Mouse (Mus musculus) forebrain, embryonic 12.5 days (tissue): ENCODE results near the gene Msantd1. TPM values are rescaled to one million over a fixed set of nuclear protein-coding genes. Genes with fewer than 3 reads are reported as not detected.

Experiments used
- ATAC-seq: fragments of 200-750 bp; cut with Nextera tagmentation; 2 replicates; pipeline ENCODE4 v1.8.0; 2017; ENCODE audit warnings: moderate TSS enrichment; ENCODE audit not compliant: low FRiP score
- H3K27ac ChIP-seq: fragments of 300-500 bp; sonication (generic); 2 replicates; pipeline ENCODE4 v1.5.1; 2016; ENCODE audit warnings: mild to moderate bottlenecking
- H3K27me3 ChIP-seq: fragments of 300-500 bp; sonication (generic); 2 replicates; pipeline ENCODE4 v1.6.1; 2016; ENCODE audit warnings: mild to moderate bottlenecking
- H3K36me3 ChIP-seq: fragments of 300-500 bp; sonication (generic); replicated peaks from 2 replicates; pipeline ENCODE4 v1.6.1; 2016; ENCODE audit warnings: mild to moderate bottlenecking
- H3K4me1 ChIP-seq: fragments of 300-500 bp; sonication (generic); 2 replicates; pipeline ENCODE4 v1.6.1; 2016
- H3K4me2 ChIP-seq: fragments of 300-500 bp; sonication (generic); 2 replicates; pipeline ENCODE4 v1.6.1; 2016; ENCODE audit warnings: mild to moderate bottlenecking, moderate library complexity
- H3K4me3 ChIP-seq: fragments of 300-500 bp; sonication (generic); replicated peaks from 2 replicates; pipeline ENCODE4 v1.5.1; 2016; ENCODE audit warnings: mild to moderate bottlenecking
- H3K9ac ChIP-seq: fragments of 300-500 bp; sonication (generic); 2 replicates; pipeline ENCODE4 v1.6.1; 2016; ENCODE audit warnings: mild to moderate bottlenecking
- H3K9me3 ChIP-seq: fragments of 300-500 bp; sonication (generic); 2 replicates; pipeline ENCODE4 v1.6.1; 2016
- WGBS: fragments of 180-500 bp; shearing (Covaris S2); methylation state at CpG from one replicate; pipeline ENCODE4 v1.1.7; 2016; 5-methylcytosine and 5-hydroxymethylcytosine counted together
- polyA plus RNA-seq: library from polyadenylated mRNA; unstranded; fragments of >200 nt; fragmentation: Nextera tagmentation; extraction: Ambion mirVana; gene quantifications from 2 replicates; pipeline ENCODE4 v1.2.1, GENCODE M21; 2016

The Msantd1 gene
- polyA plus RNA-seq, 1 experiment from 2014 or later, result 3.0 TPM

DNA sequence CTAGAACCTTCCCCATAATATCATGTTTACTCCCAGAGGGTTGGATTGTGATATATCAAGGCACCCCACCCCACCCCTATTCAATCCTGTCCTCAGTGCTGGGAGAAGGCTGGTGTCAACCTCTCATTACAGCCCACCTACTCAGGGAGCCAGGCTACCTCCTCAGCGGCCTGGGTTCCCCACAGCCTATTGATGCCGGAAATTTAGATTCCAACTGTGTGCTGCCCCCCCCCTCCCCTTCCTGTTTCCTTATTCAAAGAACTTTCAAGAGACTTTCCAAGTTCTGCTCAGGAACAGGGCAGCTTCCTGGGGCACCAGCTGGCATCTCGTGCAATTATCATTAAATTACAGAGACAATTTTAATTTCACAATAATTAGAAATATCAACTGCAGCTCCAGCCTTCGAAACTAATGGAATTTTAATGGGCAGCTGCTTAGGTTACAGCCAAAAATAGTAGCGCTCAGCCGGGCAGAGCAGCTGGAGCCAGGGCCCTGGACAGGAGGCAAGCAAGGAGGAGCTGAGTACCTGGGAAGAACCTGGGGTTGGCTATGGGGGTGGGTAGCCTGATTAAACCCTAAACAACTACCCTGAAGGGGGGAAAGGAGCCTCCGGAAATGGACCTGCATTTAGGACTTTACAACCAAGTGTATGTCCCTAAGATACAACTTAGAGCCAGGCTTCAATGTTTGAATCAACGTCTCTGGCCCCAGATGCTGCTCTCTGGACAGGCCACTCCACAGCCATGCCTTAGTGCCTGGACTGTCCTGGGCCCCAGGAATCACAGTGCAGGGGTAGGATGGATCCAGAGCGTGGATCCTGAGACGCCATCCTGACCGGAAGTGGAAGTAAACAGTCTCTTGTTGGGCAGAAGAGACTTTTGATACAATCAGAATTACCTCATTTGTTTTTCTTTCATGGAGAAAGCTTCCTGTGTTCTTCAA is 24.0 kb downstream of the Msantd1 start:
- 57% methylated on average over 11 of the region's 11 CpGs for WGBS
- no peak for ATAC-seq
- Histone ChIP-seq H3K4me2 (no peak overlapping the region), H3K9ac (no peak overlapping the region), H3K4me3 (no peak overlapping the region), H3K36me3 (no peaks in the 10 kb centered on the region), H3K4me1 (peaks cover 22% of the 10 kb centered on the region), H3K27ac (peak overlapping the region; percentile 66; the same call in 1 of the 2 replicates), H3K9me3 (no peaks in the 10 kb centered on the region), H3K27me3 (no peaks in the 10 kb centered on the region)

DNA sequence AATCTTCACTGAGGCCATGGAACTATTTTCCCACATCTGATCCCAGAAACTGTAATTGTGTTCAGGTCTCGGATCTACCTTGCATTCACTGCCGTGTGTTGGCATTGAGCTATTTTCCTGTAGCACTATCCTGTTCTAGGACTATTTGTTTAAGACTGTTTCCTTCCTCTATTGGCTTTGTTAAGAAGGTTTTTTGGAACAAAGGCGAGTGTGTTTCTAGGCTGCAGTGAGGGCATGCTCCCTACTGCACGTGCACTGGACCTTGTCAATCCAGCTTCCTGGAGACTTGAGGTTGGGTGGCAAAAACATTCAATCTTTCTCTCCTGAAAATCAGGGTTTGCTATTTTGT is 24.6 kb downstream of the Msantd1 start:
- Histone ChIP-seq H3K9ac (no peak overlapping the region), H3K9me3 (no peaks in the 10 kb centered on the region), H3K4me2 (no peak overlapping the region), H3K27ac (peak overlapping the region; percentile 66; the same call in 1 of the 2 replicates), H3K4me3 (no peak overlapping the region), H3K4me1 (peaks cover 22% of the 10 kb centered on the region), H3K27me3 (no peaks in the 10 kb centered on the region), H3K36me3 (no peaks in the 10 kb centered on the region)
- no peak for ATAC-seq
- WGBS, result 30% methylated on average over 4 of the region's 4 CpGs

DNA sequence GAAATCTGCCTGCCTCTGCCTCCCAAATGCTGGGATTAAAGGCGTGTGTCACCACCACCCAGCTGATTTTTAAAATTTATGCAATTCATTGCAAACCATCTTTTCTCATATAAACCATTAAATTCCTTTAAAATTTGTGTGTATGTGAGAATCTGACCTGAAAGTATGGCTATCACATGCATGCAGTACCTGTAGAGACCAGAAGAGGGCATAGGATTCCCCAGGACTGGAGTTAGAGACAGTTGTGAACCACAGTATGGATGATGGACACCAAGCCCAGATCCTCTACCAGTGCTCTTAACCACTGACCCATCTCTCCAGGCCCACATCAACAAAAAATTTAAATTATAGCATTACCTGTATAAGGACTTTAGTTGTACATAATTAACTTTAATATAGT is 25.6 kb downstream of the Msantd1 start:
- H3K4me2 ChIP-seq, result no peak overlapping the region
- H3K27ac ChIP-seq, result no peak overlapping the region
- no peaks in the 10 kb centered on the region for H3K36me3 ChIP-seq
- ATAC-seq, result no peak
- H3K9me3 ChIP-seq, result no peaks in the 10 kb centered on the region
- H3K9ac ChIP-seq, result no peak overlapping the region
- peaks cover 22% of the 10 kb centered on the region for H3K4me1 ChIP-seq
- 84% methylated on average over 1 of the region's 1 CpGs for WGBS
- H3K27me3 ChIP-seq, result no peaks in the 10 kb centered on the region
- no peak overlapping the region for H3K4me3 ChIP-seq

DNA sequence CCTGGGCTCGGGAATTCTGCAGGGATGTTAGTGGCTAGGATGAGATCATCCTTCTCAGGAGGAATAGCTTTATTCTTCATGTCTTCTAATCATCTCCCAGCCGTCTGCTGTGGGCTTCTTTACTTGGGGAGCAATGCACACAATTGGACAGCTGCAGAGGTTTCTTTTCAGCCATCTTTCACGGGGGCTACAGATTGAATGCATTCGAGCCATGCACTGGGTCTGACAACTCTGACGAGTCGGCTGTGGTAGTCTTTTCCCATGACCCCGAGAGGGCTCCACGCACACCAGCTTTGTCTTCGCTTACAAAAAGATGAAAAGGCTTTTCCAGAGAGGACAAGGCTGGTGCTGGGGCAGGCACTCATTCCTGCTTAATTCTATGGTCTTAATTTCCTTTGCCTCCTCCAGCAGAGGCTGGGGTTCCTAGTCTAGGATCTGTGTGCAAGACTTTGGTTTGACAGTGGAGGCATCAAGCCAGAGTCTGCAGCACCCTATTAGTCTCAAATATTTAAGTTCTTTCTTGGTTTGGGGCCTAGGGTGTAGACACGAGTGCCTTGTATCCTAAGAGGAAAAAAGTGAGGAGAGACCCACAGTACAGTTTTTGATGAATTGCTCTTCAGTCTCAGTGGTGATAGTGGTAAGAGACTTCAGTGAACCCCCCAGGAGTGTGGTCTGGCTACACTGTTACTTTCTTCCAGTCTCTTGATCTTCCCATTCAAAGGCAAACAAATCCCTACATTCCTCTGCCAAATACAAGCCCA is 34.1 kb downstream of the Msantd1 start:
- no peaks in the 10 kb centered on the region for H3K9me3 ChIP-seq
- no peak overlapping the region for H3K4me3 ChIP-seq
- ATAC-seq, result peak; percentile 82
- H3K27ac ChIP-seq, result peak overlapping the region; percentile 80
- WGBS, result 9% methylated on average over 10 of the region's 10 CpGs
- no peak overlapping the region for H3K9ac ChIP-seq
- no peak overlapping the region for H3K4me2 ChIP-seq
- no peaks in the 10 kb centered on the region for H3K27me3 ChIP-seq
- H3K4me1 ChIP-seq, result peaks cover 23% of the 10 kb centered on the region
- no peaks in the 10 kb centered on the region for H3K36me3 ChIP-seq

DNA sequence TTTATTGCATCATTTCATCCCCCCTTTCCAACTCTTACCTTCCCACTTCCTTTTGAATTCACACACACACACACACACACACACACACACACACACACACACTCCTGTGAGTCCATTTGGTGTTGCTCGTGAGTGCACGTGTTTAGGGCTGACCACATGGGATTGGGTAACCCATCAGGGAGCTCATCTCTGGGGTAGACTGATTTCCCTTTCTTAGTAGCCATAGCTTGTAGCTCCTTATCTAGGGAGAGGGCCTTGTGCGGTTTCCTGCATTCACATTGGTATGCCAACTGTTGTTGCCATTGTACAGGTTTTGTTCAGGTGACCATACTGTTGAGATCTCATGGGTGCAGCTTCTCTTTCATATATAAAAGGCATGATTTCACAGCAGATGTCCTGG is 35.6 kb downstream of the Msantd1 start:
- 90% methylated on average over 3 of the region's 3 CpGs for WGBS
- no peak overlapping the region for H3K9ac ChIP-seq
- no peaks in the 10 kb centered on the region for H3K27me3 ChIP-seq
- peaks cover 23% of the 10 kb centered on the region for H3K4me1 ChIP-seq
- ATAC-seq, result no peak
- H3K4me2 ChIP-seq, result no peak overlapping the region
- H3K27ac ChIP-seq, result no peak overlapping the region
- no peaks in the 10 kb centered on the region for H3K9me3 ChIP-seq
- H3K4me3 ChIP-seq, result no peak overlapping the region
- H3K36me3 ChIP-seq, result no peaks in the 10 kb centered on the region

DNA sequence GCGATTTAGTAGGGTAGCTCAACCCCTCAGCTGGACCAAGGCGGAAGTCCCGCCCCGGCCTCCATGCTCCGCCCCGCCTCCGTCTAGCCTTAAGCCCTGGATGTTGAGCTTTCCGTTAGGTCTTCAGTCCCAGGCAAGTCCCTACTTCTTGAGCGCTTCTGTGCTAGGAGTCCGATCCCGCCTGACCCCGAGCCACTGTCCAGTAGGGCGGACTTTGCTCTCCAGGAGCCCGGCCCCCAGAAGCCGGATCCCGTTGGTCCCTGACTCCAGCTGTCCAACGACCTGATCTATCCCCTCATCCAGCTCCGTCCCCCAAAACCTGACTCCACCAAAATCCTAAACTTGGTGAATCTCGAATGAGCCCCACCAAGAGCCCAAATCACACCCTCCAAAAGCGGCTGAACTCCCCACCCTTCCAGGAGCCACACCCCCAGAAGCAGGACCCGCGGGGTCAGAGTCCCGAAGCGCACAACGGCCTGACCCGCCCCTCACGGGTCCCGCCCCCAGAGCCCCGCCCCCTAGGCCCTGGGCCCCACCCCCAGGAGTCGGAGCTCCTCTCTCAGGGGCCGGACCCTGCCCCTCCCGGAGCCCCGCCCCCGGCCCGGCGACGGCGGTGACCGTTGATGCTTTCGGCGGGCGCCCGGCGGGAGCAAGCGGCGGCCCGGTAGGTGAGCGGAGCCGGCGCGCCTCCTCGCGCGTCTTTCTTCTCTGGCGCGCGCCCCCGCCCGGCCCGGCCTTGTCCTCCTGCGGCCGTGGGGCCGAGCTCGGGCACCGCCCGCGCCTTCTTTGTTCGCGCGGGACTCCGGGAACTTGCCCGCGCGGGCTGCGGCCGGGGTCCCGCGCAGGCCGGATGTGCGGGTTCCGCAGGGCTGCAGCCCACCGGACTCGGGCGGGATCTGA is 41.3 kb downstream of the Msantd1 start, which contains the start of gene Rgs12:
Gene Rgs12, plus strand, starts transcription at position 585 of the 900 bp plus-strand sequence.
- ATAC-seq, result peak; percentile 94
- Histone ChIP-seq H3K27me3 (no peaks in the 10 kb centered on the region), H3K4me1 (peaks cover 38% of the 10 kb centered on the region), H3K4me2 (peak within 1 kb of the TSS; percentile 87), H3K36me3 (peaks cover 18% of the 10 kb centered on the region), H3K4me3 (peak within 1 kb of the TSS; percentile 73), H3K9ac (peak within 1 kb of the TSS; percentile 91), H3K9me3 (0 out of 2 replicates have a peak, but pooled peaks cover 8% of the 10 kb centered on the region), H3K27ac (peak within 1 kb of the TSS; percentile 96)
- under 1% methylated on average over 71 of the region's 84 CpGs for WGBS

DNA sequence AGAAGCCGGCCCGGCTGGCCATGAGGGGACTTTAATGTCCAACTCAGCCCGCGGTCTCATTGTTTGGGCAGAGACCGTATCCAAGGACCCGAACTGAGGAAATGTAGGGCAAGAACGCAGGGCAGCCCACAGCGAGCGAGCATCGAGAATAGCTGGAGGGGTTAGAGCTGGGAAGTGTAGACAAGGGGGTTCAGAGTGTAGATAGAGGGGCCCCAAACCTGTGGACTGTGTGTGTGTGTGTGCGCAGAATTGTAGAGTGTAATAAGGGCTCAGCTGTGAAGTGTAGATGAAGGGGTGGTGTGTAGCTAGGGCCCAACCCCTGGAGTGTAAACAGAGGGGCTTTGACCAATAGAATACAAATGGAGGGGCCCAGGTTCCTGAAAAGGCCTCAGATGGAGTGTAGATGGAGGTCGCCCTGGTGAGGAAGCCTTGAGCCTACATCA is 42.0 kb downstream of the Msantd1 start:
- WGBS, result under 1% methylated on average over 12 of the region's 12 CpGs
- peak overlapping the region; percentile 96 for H3K27ac ChIP-seq
- ATAC-seq, result peak; percentile 63
- 0 out of 2 replicates have a peak, but pooled peaks cover 8% of the 10 kb centered on the region for H3K9me3 ChIP-seq
- H3K4me1 ChIP-seq, result peaks cover 43% of the 10 kb centered on the region
- peak overlapping the region; percentile 91 for H3K9ac ChIP-seq
- H3K4me3 ChIP-seq, result peak overlapping the region; percentile 73
- H3K27me3 ChIP-seq, result no peaks in the 10 kb centered on the region
- H3K4me2 ChIP-seq, result peak overlapping the region; percentile 87
- peaks cover 18% of the 10 kb centered on the region for H3K36me3 ChIP-seq

DNA sequence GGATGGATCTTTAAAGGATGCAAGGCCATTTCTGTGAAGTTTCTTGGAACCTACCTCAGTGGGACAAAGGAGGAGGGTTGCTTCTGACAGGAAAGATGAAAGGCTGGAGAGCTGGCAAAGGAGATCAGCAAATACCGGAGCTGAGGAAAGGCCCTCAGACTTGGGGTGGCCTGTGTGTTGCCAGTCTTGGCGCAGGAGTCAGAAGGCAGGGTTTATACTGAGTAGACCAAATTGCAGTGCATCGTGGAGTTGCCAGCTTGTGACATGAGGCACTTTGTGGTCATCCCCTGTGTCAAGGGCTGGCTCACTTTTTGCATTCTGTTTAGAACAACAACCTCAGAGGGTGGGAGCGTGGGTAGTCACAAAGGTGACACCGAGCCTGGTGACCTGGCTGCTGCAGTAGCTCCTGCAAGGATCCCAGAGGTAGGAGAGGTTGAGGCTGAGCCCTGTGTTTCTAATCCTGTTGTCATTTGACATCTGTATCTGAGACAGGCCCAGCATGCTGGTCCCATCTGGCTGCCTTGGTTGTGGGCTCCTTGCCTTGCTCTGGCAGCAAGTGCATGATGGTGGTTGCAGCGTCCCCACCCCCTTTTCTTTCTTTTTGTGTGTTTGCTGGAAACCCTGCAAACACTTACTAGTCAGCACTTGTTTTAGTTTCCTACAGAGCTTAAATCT is 42.8 kb downstream of the Msantd1 start:
- H3K27me3 ChIP-seq, result no peaks in the 10 kb centered on the region
- 71% methylated on average over 6 of the region's 6 CpGs for WGBS
- peaks cover 18% of the 10 kb centered on the region for H3K36me3 ChIP-seq
- H3K27ac ChIP-seq, result peak overlapping the region; percentile 96
- H3K9me3 ChIP-seq, result 0 out of 2 replicates have a peak, but pooled peaks cover 8% of the 10 kb centered on the region
- peaks cover 44% of the 10 kb centered on the region for H3K4me1 ChIP-seq
- ATAC-seq, result no peak
- peak overlapping the region; percentile 87 for H3K4me2 ChIP-seq
- peak overlapping the region; percentile 91 for H3K9ac ChIP-seq
- peak overlapping the region; percentile 73 for H3K4me3 ChIP-seq

DNA sequence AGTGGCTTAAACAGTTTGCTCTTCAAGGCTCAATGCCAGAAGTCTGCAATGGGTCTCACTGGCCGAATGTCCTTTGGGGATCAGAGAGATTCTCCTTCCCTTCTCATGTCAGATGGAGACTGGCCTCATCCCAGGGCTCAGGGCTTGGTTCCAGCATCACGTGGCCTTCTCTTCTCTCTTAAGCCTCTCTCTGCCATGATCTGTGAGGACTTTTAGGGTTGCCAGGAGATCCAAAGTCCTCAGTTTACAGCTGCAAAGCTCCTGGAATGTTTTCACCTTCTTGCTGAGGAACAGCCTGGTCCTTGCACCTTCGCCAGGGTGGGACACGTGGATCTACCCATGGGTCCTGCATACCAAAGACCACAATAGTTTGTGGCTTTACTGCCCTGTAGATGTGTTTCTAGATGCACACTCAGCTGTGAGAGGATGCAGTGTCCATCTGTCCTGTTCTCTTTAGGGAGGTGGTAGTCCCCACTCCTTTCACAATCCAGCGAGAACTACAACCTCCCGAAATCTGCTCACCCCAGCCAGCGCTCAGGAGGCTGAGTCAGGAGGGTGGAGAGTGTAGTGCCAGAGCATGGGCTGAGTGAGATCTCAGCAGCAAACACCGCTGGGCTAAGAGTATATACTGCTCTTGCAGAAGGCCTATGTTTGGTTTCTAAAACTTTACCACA is 43.5 kb downstream of the Msantd1 start:
- ATAC-seq, result no peak
- H3K27me3 ChIP-seq, result no peaks in the 10 kb centered on the region
- WGBS, result 96% methylated on average over 8 of the region's 8 CpGs
- peaks cover 51% of the 10 kb centered on the region for H3K4me1 ChIP-seq
- 0 out of 2 replicates have a peak, but pooled peaks cover 8% of the 10 kb centered on the region for H3K9me3 ChIP-seq
- H3K27ac ChIP-seq, result peak overlapping the region; percentile 96; the same call in 1 of the 2 replicates
- H3K36me3 ChIP-seq, result peaks cover 22% of the 10 kb centered on the region
- peak overlapping the region; percentile 91 for H3K9ac ChIP-seq
- peak overlapping the region; percentile 73; the same call in 1 of the 2 replicates for H3K4me3 ChIP-seq
- peak overlapping the region; percentile 87 for H3K4me2 ChIP-seq

DNA sequence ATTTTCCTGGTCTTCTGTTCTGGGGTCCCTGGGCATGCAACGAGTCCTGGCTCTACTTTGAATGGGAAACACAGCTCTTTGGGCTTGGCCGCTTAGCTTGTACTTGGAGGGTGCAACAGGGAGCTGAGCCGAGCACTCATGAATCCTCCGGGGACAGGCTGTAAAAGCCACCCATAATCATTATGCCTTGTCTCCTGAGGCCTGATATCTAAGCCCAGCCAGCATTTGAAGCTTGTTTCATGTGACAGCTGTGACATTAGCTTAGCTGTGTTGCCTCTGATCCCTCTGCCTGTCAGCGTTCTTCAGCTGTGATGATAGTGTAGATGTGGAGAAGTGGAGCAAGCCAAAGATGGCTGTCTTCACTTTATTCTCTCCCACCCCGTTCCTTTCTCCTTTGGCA is 46.7 kb downstream of the Msantd1 start:
- WGBS, result 77% methylated on average over 6 of the region's 6 CpGs
- Histone ChIP-seq H3K36me3 (peaks cover 29% of the 10 kb centered on the region), H3K4me2 (no peak overlapping the region; the same call in 1 of the 2 replicates), H3K27me3 (no peaks in the 10 kb centered on the region), H3K4me3 (no peak overlapping the region), H3K9me3 (0 out of 2 replicates have a peak, but pooled peaks cover 8% of the 10 kb centered on the region), H3K27ac (no peak overlapping the region), H3K9ac (no peak overlapping the region), H3K4me1 (peaks cover 66% of the 10 kb centered on the region)
- ATAC-seq, result no peak
